Mouse (Mus musculus) lung, adult 2 months (tissue): Measurements from ENCODE around the gene Hoxa1.
A peak's percentile ranks its signal among the peaks of the same experiment; 100 is the strongest.

Experiments used
- CTCF ChIP-seq: fragments of 200-500 bp; IDR thresholded peaks from 2 replicates; pipeline ENCODE4 v1.5.1; 2011; ENCODE audit warnings: mild to moderate bottlenecking, low read length, control low read depth; ENCODE audit not compliant: insufficient read depth
- POLR2A ChIP-seq: fragments of 200-500 bp; IDR thresholded peaks from 2 replicates; pipeline ENCODE4 v1.6.1; 2011; ENCODE audit warnings: low read depth, mild to moderate bottlenecking, control low read depth, low read length, borderline replicate concordance; ENCODE audit errors: extremely low read depth

DNA sequence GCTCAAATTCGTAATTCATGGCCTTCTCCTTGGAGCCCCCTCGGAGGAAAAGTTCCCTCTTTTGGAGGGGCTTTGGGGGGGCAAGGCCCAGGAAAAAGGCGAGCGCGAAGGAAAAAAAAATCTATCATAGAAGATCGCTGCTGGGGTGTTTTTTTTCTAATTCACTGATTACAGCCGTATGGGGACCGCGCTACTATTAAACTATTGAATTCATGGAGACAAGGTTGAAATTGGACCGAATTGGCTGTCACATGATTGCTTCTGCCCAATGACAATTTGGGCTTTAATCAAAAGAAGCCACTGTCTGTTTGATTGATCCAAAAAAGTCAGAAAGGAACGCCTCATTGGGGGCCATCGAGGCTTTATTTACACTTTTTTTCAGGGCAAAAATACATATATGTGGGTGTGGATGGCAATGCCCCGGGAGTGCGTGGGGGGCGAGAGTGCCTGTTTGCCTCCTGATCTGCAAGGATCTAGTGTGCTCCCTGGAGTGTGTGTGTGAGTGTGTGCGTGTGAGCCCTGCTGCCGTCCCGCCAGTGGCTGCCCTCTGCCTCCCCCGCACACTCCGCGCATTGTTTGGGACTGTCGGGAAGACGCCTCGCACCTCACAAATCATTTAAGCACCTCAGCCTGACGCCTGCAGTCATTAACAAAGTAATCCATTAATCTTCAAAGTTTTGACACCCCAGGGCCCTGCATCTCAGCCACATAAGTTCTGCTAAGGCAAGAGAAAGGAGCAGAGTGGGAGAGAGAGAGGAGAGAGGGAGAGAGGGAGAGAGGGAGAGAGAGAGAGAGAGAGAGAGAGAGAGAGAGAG lies 6.7 kb upstream of the Hoxa1 start, which contains the start of gene Hoxa2:
- peak; percentile 37; the same call in 1 of the 2 replicates for TF ChIP-seq POLR2A
- TF ChIP-seq CTCF = no peak
